Mouse (Mus musculus): ENCODE measurements around the gene Psmd6. TPM values are rescaled to one million over a fixed set of nuclear protein-coding genes. Genes with fewer than 3 reads are reported as not detected.

Gene Psmd6
- polyA plus RNA-seq, 1 experiment from 2014 or later: 313 TPM

Other genes starting within 250 kb of the Psmd6 start
- 0.08 TPM in 1 of 2 replicates, not detected in the other for gene Gm281, start 206.5 kb downstream of the Psmd6 start, polyA plus RNA-seq (2015; fragmentation: Nextera tagmentation; extraction: Ambion mirVana)
- gene Atxn7, start 159.5 kb downstream of the Psmd6 start, polyA plus RNA-seq (2015; fragmentation: Nextera tagmentation; extraction: Ambion mirVana): 4.2 and 5.9 TPM in 2 replicates
- gene Thoc7, start 159.1 kb downstream of the Psmd6 start, polyA plus RNA-seq (2015; fragmentation: Nextera tagmentation; extraction: Ambion mirVana): 220 and 233 TPM in 2 replicates
- not detected in 2 replicates for gene Olfr720, start 65.9 kb upstream of the Psmd6 start, polyA plus RNA-seq (2015; fragmentation: Nextera tagmentation; extraction: Ambion mirVana)
- not detected in 2 replicates for gene Olfr31, start 201.8 kb upstream of the Psmd6 start, polyA plus RNA-seq (2015; fragmentation: Nextera tagmentation; extraction: Ambion mirVana)
- gene Il3ra, start 225.3 kb upstream of the Psmd6 start, polyA plus RNA-seq (2015; fragmentation: Nextera tagmentation; extraction: Ambion mirVana): 1.0 and 1.2 TPM in 2 replicates